Mouse (Mus musculus): ENCODE results near the gene Snd1.

Gene Snd1

GRCm38 (mm10) chr6:28642909-28643308 is 168.0 kb downstream of the Snd1 start:
- DNase-seq = no peak

DNA sequence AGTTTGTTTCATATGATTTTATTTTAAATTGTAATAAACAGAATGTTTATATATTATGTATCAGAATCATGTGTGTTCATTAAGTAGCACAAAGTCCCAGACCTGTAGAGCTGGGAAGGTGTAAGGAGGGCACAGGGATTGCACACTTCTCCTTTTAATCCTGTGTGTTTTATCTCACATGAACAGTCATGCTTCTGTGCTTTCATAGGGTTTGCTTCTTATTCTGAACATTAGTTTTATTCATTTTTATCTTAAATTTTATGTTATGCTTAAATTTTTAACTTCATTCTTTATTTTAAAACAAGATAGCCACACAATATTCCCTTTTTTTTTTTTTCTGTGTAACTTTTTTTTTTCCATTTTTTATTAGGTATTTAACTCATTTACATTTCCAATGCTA is 170.3 kb downstream of the Snd1 start:
- no peak for DNase-seq

DNA sequence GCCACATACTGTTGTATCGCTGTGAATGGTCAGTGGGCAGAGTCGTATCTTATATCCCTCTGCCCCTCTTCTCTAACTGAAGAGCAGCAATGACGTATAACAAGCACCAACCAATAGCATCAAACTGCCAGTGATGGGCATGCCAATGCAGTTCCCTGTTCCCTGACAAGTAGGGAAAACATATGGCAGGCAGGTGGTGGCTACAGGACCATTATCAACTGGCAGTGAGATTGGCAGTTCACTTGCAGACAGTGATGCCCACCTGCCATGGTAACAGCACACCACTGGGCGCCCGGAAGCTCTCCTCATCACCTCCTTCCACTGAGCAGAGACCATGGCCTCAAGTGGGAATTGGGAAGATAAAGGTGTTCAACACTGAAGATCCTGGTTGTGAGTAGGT is 181.6 kb downstream of the Snd1 start:
- DNase-seq = no peak

GRCm38 (mm10) chr6:28663004-28663403 is 188.1 kb downstream of the Snd1 start:
- DNase-seq = no peak

GRCm38 (mm10) chr6:28663670-28664069 is 188.7 kb downstream of the Snd1 start:
- no peak for DNase-seq

- DNase-seq = no peak
These were observed 189.8 kb downstream of the Snd1 start for GRCm38 (mm10) chr6:28664716-28665115.

DNA sequence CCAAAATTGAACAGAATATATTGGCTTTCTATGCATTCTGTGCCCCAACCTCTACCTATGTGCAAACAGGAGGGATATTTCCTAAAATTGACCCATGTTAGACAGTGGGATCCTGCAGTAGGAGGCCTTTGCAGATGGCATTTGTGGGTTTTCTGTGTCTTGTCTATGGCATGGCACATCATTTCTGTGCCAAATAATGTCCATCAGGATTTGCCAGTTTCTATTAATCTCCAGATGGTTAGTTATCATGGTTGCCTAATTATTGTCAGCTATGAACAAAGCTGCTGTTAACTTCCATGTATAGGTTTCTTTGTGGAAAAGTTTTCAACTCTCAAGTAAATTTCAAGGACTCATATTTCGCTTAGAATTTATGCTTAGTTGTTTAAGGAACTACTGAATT is 192.6 kb downstream of the Snd1 start:
- DNase-seq = no peak

DNA sequence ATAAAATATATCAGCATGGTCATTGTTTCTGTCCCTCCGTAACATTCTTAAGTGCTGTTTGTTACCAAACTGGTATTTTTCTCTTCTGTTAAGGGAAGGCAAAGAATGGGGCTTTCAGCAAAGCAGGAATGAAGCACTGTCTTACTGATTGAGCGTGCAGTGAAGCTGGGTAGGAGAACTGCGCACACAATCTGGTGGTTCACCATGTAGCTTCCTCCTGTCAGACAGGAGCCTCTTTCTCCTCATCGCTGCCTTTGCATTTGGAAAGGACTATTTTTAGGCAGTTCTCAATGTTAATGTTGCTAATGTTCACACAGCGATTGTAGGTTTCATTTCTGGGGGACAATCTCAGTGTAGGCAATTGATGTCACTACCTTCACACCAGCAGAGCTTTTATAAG is 194.3 kb downstream of the Snd1 start:
- no peak for DNase-seq

DNA sequence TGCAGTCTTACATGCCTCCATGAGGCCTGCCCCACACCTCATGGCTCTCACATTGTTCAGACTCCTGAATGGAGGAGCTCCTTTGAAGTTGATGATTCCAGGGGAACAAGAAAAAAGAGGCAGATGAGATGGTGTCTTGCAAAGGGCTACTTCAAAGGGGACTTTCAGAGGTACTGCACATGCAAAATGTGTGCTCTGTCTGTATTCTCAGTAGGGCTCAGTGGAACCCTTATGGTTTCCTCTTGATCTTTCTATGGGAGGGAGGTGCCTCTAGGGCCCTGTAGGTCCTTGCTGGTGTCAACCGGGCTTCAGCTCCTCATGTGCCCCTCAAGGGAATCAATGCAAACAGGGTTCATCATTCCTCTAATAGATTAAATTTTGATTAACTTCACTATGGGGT is 197.4 kb downstream of the Snd1 start:
- no peak for DNase-seq

DNA sequence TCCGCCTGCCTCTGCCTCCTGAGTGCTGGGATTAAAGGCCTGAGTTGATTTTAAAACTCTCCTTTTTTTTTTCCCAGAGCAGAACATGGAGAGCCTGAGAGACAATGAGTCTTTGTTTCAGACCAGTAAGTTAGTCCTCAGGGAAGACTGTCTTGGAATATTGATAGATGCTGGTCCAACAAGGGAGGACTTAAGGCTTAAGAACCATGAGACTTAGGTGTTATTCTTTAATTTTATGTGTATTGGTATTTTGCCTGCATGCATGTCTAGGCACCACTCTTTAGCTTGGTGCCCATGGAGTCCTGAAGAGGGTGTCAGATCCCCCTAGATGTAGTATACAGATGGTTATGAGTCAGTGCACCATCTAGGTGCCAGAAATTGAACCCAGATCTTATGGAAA is 199.7 kb downstream of the Snd1 start:
- DNase-seq = no peak

DNA sequence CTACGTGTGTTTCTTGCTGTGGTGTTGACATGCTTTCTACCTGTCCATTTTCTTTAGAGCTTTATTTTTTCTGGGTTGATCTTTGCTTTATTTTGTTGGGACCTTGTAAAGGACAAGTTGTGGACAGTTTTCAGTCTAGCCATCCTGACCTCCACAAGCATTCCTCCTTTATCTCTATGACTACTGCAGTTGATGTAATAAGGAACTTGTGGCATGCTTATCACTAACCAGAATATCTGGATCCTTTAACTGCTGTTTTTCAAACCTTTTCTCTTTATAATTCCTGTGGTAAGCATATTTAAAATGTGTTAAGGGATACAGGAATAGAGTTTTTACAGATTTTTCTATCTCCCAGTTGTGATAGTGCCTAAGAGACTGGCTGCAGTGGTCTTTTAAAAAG is 204.0 kb downstream of the Snd1 start:
- no peak for DNase-seq

GRCm38 (mm10) chr6:28680537-28680936 is 205.6 kb downstream of the Snd1 start:
- DNase-seq = peak; percentile 27 to 59

DNA sequence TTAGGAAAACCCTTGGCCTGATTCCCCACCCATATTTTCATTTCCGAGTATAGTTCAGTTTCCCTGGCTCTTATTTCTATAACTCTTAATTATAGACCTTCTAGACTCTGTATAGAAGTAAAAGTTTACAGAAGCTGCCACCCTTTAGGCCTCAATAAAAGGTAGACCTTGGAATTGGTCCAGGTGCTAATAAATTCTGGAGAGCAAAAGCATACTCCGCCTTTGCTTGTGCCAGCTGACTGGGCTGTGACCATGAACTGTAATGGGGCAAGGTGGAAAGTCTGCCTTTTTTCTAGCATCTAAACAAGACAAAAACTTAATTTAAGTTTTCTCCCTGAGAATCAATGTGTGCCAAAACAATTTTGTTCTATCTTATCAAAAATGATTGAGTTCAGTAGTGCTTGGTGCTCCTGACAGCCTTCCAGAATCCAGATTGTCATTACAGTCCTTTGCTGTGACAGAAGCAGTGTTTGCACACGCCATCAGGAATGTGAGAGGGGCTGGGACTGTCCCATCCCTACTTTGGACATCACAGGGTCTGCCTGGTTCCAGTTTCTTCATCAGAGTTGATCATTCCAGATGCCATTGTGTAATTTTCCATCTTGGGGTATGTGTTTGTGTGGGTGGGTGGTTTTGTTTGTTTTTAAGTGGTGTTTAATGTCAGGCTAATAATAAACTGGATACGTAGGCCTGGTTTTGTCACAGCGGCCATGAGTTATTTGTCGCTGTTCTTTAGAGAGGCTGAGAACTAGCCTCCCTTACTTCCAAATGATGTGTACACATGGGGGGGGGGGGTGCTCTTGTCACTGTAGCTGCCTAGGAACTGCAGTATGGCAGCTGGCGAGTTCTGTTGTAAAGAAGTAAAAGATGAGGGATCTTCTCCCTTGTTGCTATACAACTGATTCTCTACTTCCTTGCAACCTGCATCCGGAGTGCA is 206.8 kb downstream of the Snd1 start:
- DNase-seq = peak; percentile 13 to 29

- DNase-seq = no peak
These were observed 210.1 kb downstream of the Snd1 start for GRCm38 (mm10) chr6:28685052-28685451.

- DNase-seq = no peak
These were observed 210.8 kb downstream of the Snd1 start for GRCm38 (mm10) chr6:28685745-28686144.

DNA sequence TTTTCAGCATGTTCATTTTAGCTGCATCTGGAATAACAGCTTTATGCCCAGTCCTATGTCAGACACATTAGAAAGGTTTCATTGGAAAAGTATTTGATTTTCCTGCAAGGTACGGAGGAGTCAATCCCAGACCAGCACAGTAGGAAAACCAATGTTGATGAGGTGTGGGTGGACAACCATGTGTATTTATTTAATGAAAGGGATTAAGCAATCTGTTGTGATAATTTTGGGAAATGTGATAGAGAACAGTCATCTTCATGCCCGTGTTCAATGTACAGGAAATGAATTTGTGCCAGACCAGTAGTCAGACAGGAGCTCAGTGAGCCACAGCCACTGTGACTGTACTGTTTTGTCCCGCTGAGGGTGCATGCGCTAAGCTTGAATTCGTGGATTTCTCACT is 212.8 kb downstream of the Snd1 start:
- no peak for DNase-seq

DNA sequence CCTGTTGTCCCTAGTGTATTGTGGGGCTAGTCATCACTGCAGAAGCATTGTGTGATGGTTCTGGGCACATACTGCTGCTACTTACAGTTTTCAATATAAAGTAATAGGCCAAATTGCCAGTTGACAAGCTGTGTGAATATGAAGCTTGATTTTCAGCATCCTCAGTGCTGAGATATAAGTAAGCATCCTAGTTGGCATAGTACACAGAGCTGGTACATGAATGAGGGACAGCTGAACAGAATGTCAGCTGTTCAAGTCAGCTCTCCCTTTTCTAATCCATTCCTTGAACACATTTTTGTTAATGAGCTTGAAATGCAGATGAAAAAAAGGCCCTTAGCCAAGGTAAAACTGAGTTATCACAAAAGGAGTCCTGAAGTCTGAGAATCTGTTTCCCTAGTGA is 217.7 kb downstream of the Snd1 start:
- DNase-seq = no peak

GRCm38 (mm10) chr6:28697214-28697613 is 222.3 kb downstream of the Snd1 start:
- no peak for DNase-seq

GRCm38 (mm10) chr6:28704612-28705011 is 229.7 kb downstream of the Snd1 start:
- DNase-seq = no peak

- no peak for DNase-seq
These were observed 230.6 kb downstream of the Snd1 start for GRCm38 (mm10) chr6:28705384-28706107.

GRCm38 (mm10) chr6:28706108-28706975 is 231.4 kb downstream of the Snd1 start:
- no peak for DNase-seq

DNA sequence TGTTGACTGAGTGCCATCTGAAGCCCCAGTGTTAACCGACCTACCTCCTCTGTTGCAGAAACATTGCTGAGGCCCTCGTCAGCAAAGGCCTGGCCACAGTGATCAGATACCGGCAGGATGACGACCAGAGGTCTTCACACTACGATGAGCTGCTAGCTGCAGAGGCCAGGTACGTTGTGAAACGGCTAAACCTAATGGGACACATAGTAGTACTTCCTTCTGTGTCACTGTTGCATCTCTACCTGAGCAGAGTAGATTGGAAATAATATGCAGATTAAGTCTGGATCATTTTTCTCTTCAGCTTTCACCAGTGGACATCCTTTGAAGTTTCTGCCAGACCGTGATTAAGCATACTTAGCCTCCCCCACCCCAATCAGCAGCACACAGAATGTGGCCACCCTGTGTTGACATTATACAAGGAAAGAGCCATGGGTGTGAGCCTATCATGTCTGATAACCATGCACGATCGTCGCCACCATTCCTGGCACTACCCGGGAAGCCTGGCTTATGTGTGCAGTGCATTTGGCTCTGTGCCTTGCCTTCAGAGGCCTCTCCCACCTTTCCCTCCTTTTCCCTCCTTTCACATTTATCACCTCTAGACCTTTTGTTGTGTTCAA is 232.1 kb downstream of the Snd1 start:
- peak in 1 of 2 experiments; percentile 32 for DNase-seq

DNA sequence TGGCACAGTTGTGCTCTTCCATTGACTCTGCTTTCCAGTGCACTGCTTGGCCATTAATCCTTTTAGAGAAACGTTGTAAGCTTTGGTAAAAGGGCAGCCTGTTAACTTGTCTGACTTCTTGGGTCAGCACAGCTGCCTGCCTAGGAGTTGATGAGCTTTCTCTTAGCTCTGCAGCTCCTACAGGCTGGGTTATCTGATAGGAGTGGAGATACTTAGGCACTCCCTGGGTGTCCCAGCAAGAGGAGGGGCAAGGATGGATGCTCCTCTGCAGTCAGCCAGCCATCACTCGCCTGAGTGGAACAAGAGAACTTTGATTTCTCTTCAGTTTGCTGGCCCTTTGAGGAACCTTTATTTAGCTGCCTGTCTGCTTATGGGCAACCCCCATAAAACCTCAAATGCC is 235.1 kb downstream of the Snd1 start:
- no peak for DNase-seq

Data from lung, postnatal 4 days (tissue).